Mouse (Mus musculus): ENCODE data around the gene Hoxd3. TPM values are rescaled to one million over a fixed set of nuclear protein-coding genes. Genes with fewer than 3 reads are reported as not detected.
A peak's percentile ranks its signal among the peaks of the same experiment; 100 is the strongest.

The Hoxd3 gene
- polyA plus RNA-seq, 1 experiment from 2014 or later = not detected

DNA sequence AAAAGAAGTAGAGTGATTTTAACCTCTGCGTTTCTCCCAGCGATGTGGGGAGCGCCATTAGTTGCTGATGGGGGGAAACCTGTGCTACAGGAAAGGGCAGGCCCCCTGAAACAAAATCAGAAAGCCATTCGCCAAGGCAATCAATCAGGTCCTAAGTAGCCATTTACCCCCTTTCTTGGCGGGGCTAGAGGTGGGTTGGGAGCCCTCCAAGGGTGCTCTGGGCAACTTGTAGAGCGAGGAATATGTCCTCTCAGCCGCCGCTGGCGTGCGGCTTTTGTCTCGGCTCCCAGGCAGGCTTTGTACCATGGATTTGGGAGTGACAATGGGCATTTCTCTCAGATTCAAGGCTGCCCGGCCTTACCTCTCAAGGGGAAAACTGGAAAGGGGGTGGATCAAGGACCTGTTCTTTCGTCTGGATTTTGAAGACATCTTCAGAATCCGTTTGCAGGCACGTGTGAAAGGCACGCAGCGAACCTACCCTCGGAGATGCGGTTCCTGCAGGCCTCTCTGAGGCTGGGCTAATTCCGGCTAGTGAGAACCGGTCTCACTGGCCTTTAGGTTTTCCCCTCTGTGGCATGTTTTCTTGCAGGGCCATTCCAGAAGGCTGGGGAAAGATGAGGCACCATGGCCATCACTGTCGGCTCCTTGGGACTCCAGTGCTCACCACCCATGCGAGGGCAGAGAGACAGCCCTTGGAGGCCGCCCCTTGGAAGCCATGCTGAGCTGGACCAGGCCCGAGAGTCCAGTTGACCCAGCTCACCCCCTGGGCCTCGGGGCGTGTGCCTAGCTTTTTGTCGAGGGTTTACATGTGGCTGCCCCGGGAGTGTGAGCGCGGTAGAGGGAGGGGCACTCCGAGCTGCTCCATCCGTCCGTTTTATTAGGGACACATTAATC lies 15.0 kb upstream of the Hoxd3 start:
- no peak overlapping the region for H3K9ac ChIP-seq
- peaks cover 6% of the 10 kb centered on the region for H3K4me1 ChIP-seq (replicated peaks)
- no peak overlapping the region for H3K4me2 ChIP-seq
- no peak overlapping the region for H3K4me3 ChIP-seq (replicated peaks)
- WGBS (ENCODE audit: insufficient replicate concordance) = 4% methylated on average over 34 of the region's 34 CpGs
- H3K27ac ChIP-seq (replicated peaks) = no peak overlapping the region
- H3K27me3 ChIP-seq = peaks cover 100% of the 10 kb centered on the region
- no peak for ATAC-seq (ENCODE audit: insufficient read depth)
- no peaks in the 10 kb centered on the region for H3K9me3 ChIP-seq (replicated peaks)
- no peaks in the 10 kb centered on the region for H3K36me3 ChIP-seq (replicated peaks)

- Histone ChIP-seq H3K9me3 (replicated peaks) (no peaks in the 10 kb centered on the region), H3K27me3 (peaks cover 100% of the 10 kb centered on the region), H3K4me2 (peak within 1 kb of the TSS; percentile 55), H3K36me3 (replicated peaks) (no peaks in the 10 kb centered on the region), H3K4me1 (replicated peaks) (peaks cover 6% of the 10 kb centered on the region), H3K4me3 (replicated peaks) (peak within 1 kb of the TSS; percentile 30), H3K27ac (replicated peaks) (no peak within 1 kb of the TSS), H3K9ac (no peak within 1 kb of the TSS)
- no peak for ATAC-seq (ENCODE audit: insufficient read depth)
- WGBS (ENCODE audit: insufficient replicate concordance) = under 1% methylated on average over 43 of the region's 43 CpGs
These were observed 14.1 kb upstream of the Hoxd3 start, which contains the start of gene Hoxd9 for GRCm38 (mm10) chr2:74697567-74698121. Gene Hoxd9 (plus strand): TSS chr2:74697727.

GRCm38 (mm10) chr2:74698201-74699052 lies 13.3 kb upstream of the Hoxd3 start:
- Histone ChIP-seq H3K9ac (no peak overlapping the region), H3K9me3 (replicated peaks) (no peaks in the 10 kb centered on the region), H3K27me3 (peaks cover 100% of the 10 kb centered on the region), H3K36me3 (replicated peaks) (no peaks in the 10 kb centered on the region), H3K4me1 (replicated peaks) (peaks cover 6% of the 10 kb centered on the region), H3K4me3 (replicated peaks) (peak overlapping the region; percentile 30), H3K27ac (replicated peaks) (no peak overlapping the region), H3K4me2 (peak overlapping the region; percentile 55)
- 1% methylated on average over 84 of the region's 86 CpGs for WGBS (ENCODE audit: insufficient replicate concordance)
- ATAC-seq (ENCODE audit: insufficient read depth) = no peak

- WGBS (ENCODE audit: insufficient replicate concordance) = 4% methylated on average over 17 of the region's 17 CpGs
- no peaks in the 10 kb centered on the region for H3K9me3 ChIP-seq (replicated peaks)
- peaks cover 100% of the 10 kb centered on the region for H3K27me3 ChIP-seq
- no peak overlapping the region for H3K4me2 ChIP-seq
- H3K4me1 ChIP-seq (replicated peaks) = peaks cover 6% of the 10 kb centered on the region
- H3K36me3 ChIP-seq (replicated peaks) = no peaks in the 10 kb centered on the region
- no peak overlapping the region for H3K4me3 ChIP-seq (replicated peaks)
- ATAC-seq (ENCODE audit: insufficient read depth) = no peak
- H3K27ac ChIP-seq (replicated peaks) = no peak overlapping the region
- no peak overlapping the region for H3K9ac ChIP-seq
These were observed 12.7 kb upstream of the Hoxd3 start for GRCm38 (mm10) chr2:74699053-74699430.

DNA sequence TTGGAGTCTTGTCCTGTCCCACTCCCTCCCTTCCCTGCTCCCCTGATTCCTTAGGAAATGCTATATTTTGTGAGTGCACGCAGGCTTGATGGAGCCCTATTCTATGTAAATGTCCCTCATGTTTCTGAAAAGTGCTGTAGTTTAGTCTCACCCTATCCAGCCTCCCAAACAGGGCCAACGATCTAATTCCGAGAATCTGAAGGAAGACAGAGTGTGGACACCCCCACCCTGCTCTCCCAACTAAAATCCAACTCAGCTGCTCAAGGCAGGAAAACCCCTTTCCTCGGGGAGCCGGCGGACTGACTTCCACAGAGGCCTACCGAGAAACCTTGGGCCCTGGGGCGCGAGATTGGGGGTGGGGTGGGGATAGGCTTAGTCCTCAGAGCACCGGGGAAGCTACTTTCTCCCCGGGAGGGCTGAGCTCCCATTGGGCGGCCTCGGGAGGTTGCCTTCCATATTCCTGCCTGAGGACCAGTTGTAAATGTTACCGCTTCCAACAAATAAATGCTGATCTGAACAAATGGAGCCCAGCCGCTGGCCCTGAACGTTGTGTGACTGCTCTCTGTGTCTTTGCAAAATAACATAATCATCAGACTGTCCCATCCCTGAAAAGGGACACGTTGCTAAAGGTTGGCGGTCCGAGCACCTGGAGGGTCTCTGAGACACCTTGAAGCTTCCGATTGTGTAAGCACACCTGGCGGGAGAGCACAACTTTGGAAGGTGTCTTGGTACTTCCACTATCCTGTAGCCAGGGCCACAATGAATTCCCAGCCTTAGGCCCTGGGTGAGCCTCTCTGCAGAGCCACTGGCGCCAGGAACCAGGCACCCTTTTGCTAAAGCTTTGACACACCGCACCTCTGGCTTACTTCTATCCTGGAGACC lies 11.8 kb upstream of the Hoxd3 start:
- H3K27me3 ChIP-seq = peaks cover 100% of the 10 kb centered on the region
- no peak overlapping the region for H3K27ac ChIP-seq (replicated peaks)
- H3K9ac ChIP-seq = no peak overlapping the region
- no peaks in the 10 kb centered on the region for H3K9me3 ChIP-seq (replicated peaks)
- WGBS (ENCODE audit: insufficient replicate concordance) = 11% methylated on average over 23 of the region's 23 CpGs
- H3K4me2 ChIP-seq = no peak overlapping the region
- no peak for ATAC-seq (ENCODE audit: insufficient read depth)
- no peaks in the 10 kb centered on the region for H3K36me3 ChIP-seq (replicated peaks)
- H3K4me3 ChIP-seq (replicated peaks) = no peak overlapping the region
- peaks cover 11% of the 10 kb centered on the region for H3K4me1 ChIP-seq (replicated peaks)

DNA sequence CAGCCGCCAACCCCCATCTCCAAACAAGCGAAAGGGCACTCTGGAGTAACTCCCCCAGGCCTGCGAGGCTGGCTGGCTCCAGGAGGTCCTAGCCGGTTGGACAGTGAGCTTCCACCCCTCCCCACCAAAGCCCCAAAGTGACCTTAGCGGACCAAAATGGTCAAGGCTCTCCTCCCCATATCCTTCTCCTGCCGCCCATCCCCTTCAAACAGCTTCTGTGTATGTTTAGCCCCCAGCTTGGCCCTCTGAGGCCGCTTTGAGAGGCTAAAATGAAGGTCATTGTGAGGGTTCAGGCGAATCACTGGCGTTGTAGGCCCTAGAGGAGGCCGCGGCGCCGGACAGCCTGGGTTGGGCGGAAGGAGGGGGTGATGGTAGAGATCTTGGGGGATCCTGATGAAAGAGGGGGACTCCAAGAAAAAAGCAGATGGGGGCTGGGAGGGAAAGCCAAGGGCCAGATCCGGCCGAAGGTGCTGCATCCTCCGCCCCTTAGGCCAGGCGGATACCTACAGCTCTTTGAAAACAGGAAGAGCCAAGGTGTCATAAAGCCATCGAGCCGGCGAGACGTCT lies 11.1 kb upstream of the Hoxd3 start:
- ATAC-seq (ENCODE audit: insufficient read depth) = no peak
- peaks cover 17% of the 10 kb centered on the region for H3K4me1 ChIP-seq (replicated peaks)
- no peak overlapping the region for H3K27ac ChIP-seq (replicated peaks)
- WGBS (ENCODE audit: insufficient replicate concordance) = 7% methylated on average over 22 of the region's 22 CpGs
- no peak overlapping the region for H3K9ac ChIP-seq
- no peaks in the 10 kb centered on the region for H3K9me3 ChIP-seq (replicated peaks)
- H3K4me2 ChIP-seq = no peak overlapping the region
- no peaks in the 10 kb centered on the region for H3K36me3 ChIP-seq (replicated peaks)
- no peak overlapping the region for H3K4me3 ChIP-seq (replicated peaks)
- peaks cover 100% of the 10 kb centered on the region for H3K27me3 ChIP-seq

DNA sequence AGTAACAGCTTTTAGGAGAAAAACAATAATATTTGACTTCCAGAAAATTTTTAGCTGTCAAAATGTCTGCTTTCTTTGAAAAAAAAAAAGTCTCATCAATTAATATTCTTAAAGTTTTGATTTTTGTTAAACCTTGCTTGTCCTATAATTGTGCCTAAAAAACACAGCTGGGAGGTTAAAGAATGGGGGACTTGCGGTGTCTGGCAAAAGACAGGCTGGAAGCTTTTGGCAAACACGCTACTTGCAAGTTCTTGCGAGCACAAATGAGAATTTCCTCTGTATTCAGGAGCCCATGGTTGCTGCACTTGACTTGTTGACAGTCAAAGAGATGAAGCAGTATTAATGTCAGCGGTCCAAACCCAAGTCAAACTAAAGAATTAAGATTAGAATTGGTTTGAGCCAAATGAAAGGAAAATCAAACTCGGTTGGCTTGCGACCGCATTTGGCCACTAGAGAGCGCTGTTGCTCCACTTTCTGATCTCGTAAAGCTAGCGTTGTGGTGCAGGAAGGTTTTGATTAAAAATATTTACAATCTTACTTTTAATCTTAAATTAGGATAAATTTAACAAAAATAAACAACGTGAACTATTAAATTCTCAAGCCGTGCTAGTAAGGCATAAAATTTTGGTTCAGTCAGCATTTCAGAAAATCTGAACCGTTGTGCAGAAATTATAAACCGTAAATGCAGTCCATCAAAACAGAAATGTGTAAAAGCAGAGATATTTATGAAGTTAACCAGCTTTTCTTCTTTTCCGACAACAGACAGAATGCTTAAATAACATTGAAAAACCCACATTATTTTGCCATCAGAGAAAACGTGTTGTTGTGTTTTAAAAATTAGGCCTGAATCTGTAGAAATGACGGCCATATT lies 9.5 kb upstream of the Hoxd3 start:
- ATAC-seq (ENCODE audit: insufficient read depth) = no peak
- Histone ChIP-seq H3K27me3 (peaks cover 100% of the 10 kb centered on the region), H3K36me3 (replicated peaks) (no peaks in the 10 kb centered on the region), H3K9me3 (replicated peaks) (no peaks in the 10 kb centered on the region), H3K4me2 (no peak overlapping the region), H3K27ac (replicated peaks) (no peak overlapping the region), H3K9ac (no peak overlapping the region), H3K4me3 (replicated peaks) (no peak overlapping the region), H3K4me1 (replicated peaks) (peaks cover 17% of the 10 kb centered on the region)
- 15% methylated on average over 17 of the region's 17 CpGs for WGBS (ENCODE audit: insufficient replicate concordance)

GRCm38 (mm10) chr2:74702820-74703219 lies 8.9 kb upstream of the Hoxd3 start:
- ATAC-seq (ENCODE audit: insufficient read depth) = no peak
- Histone ChIP-seq H3K27ac (replicated peaks) (no peak overlapping the region), H3K4me1 (replicated peaks) (peaks cover 13% of the 10 kb centered on the region), H3K36me3 (replicated peaks) (no peaks in the 10 kb centered on the region), H3K4me2 (no peak overlapping the region), H3K9me3 (replicated peaks) (no peaks in the 10 kb centered on the region), H3K9ac (no peak overlapping the region), H3K27me3 (peaks cover 100% of the 10 kb centered on the region), H3K4me3 (replicated peaks) (no peak overlapping the region)
- 28% methylated on average over 6 of the region's 6 CpGs for WGBS (ENCODE audit: insufficient replicate concordance)

- H3K27ac ChIP-seq (replicated peaks) = no peak overlapping the region
- H3K4me1 ChIP-seq (replicated peaks) = peaks cover 10% of the 10 kb centered on the region
- no peaks in the 10 kb centered on the region for H3K36me3 ChIP-seq (replicated peaks)
- ATAC-seq (ENCODE audit: insufficient read depth) = no peak
- no peak overlapping the region for H3K9ac ChIP-seq
- no peak overlapping the region for H3K4me2 ChIP-seq
- H3K4me3 ChIP-seq (replicated peaks) = no peak overlapping the region
- no peaks in the 10 kb centered on the region for H3K9me3 ChIP-seq (replicated peaks)
- 15% methylated on average over 10 of the region's 10 CpGs for WGBS (ENCODE audit: insufficient replicate concordance)
- peaks cover 100% of the 10 kb centered on the region for H3K27me3 ChIP-seq
These were observed 8.4 kb upstream of the Hoxd3 start for GRCm38 (mm10) chr2:74703317-74703716.
